Mouse (Mus musculus) embryonic facial prominence, embryonic 14.5 days (tissue): ENCODE measurements at regions not wholly inside any gene's neighbourhood (a gene's known extent, or its start where the extent isn't known, plus 50 kb on each side); places are given as distances from the start of the nearest gene placed in this dataset.

ENCODE experiments used
- ATAC-seq: fragments of 200-750 bp; cut with Nextera tagmentation; 2 replicates; pipeline ENCODE4 v1.8.0; 2017; ENCODE audit warnings: low read depth, moderate number of reproducible peaks, moderate TSS enrichment
- DNase-seq: peaks from one replicate; pipeline ENCODE4 v3.0.0-alpha.2; 2015; ENCODE audit warnings: low spot score
- H3K27ac ChIP-seq: fragments of 300-500 bp; sonication (generic); replicated peaks from 2 replicates; pipeline ENCODE4 v1.5.1; 2014; ENCODE audit warnings: low read depth, mild to moderate bottlenecking, low read length, moderate library complexity
- H3K27me3 ChIP-seq: fragments of 300-500 bp; sonication (generic); replicated peaks from 2 replicates; pipeline ENCODE4 v1.6.1; 2014; ENCODE audit warnings: low read length; ENCODE audit not compliant: control insufficient read depth, insufficient read depth
- H3K36me3 ChIP-seq: fragments of 300-500 bp; sonication (generic); 2 replicates; pipeline ENCODE4 v1.6.1; 2014; ENCODE audit warnings: low read length, mixed read lengths; ENCODE audit not compliant: control insufficient read depth, insufficient read depth
- H3K4me1 ChIP-seq: fragments of 300-500 bp; sonication (generic); 2 replicates; pipeline ENCODE4 v1.6.1; 2014; ENCODE audit warnings: antibody characterized with exemption, low read length; ENCODE audit not compliant: control insufficient read depth, insufficient read depth
- H3K4me2 ChIP-seq: fragments of 300-500 bp; sonication (generic); 2 replicates; pipeline ENCODE4 v1.6.1; 2014; ENCODE audit warnings: low read depth, mild to moderate bottlenecking, low read length, moderate library complexity, mixed read lengths
- H3K4me3 ChIP-seq: fragments of 300-500 bp; sonication (generic); 2 replicates; pipeline ENCODE4 v1.5.1; 2014; ENCODE audit warnings: low read depth, mild to moderate bottlenecking, low read length
- H3K9ac ChIP-seq: fragments of 300-500 bp; sonication (generic); 2 replicates; pipeline ENCODE4 v1.6.1; 2014; ENCODE audit warnings: low read depth, mild to moderate bottlenecking, low read length, moderate library complexity, mixed read lengths
- H3K9me3 ChIP-seq: fragments of 300-500 bp; sonication (generic); 2 replicates; pipeline ENCODE4 v1.6.1; 2016; ENCODE audit warnings: low read length; ENCODE audit not compliant: control insufficient read depth
- WGBS: fragments of 180-500 bp; shearing (Covaris S2); extraction: QIAGEN DNeasy Blood & Tissue Kit; methylation state at CpG from one replicate; pipeline ENCODE4 v1.1.7; 2014; 5-methylcytosine and 5-hydroxymethylcytosine counted together

DNA sequence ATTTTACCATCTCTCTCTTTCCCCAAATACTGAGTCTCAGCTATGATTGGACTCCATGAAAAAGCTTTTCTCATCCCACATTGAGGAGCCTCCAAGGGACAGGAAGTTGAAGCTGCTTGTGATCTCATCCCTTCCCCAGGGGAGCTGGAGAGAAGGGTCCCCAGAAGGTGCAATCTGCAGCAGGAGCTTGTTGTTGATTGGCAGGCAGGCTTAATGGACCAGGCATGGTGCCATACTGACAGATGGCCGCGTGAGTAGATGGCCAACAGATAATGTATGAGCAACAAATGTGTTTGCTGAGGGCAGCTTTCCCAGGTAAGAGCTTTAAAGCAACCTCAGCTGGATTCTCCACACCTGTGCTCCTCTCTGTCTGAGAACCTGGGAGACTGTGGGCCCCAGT is 65.9 kb upstream of the Tox3 start:
- no peaks in the 10 kb centered on the region for H3K9me3 ChIP-seq
- peak; percentile 8 for DNase-seq
- H3K36me3 ChIP-seq = no peaks in the 10 kb centered on the region
- H3K4me2 ChIP-seq = no peak overlapping the region
- no peak for ATAC-seq
- 78% methylated on average over 2 of the region's 2 CpGs for WGBS
- H3K27ac ChIP-seq = no peak overlapping the region
- H3K9ac ChIP-seq = no peak overlapping the region
- H3K27me3 ChIP-seq = no peaks in the 10 kb centered on the region
- H3K4me3 ChIP-seq = no peak overlapping the region
- H3K4me1 ChIP-seq = no peaks in the 10 kb centered on the region
